Mouse (Mus musculus) myocyte (in vitro differentiated cells): ENCODE data around the gene Tmem219. TPM values are rescaled to one million over a fixed set of nuclear protein-coding genes. Genes with fewer than 3 reads are reported as not detected.
"Not testable (repeated sequence)": the region's sequence is repeated elsewhere in the genome, so short reads cannot be mapped to it uniquely, and the experiment has no call there.

ENCODE experiments used
- H3K27me3 ChIP-seq: one replicate; pipeline ENCODE4 v1.6.1; 2011; ENCODE audit not compliant: control insufficient read depth, insufficient read depth, insufficient read length
- H3K36me3 ChIP-seq: one replicate; pipeline ENCODE4 v1.6.1; 2011; ENCODE audit not compliant: control insufficient read depth, insufficient read depth
- H3K4me2 ChIP-seq: one replicate; pipeline ENCODE4 v1.6.1; 2011; ENCODE audit warnings: low read depth, control low read depth
- H3K4me3 ChIP-seq: one replicate; pipeline ENCODE4 v1.5.1; 2011; ENCODE audit warnings: mild to moderate bottlenecking, control low read depth, moderate library complexity
- H3K79me2 ChIP-seq: one replicate; pipeline ENCODE4 v1.6.1; 2011; ENCODE audit not compliant: control insufficient read depth, insufficient read depth
- H3ac ChIP-seq: one replicate; pipeline ENCODE4 v1.6.1; 2011; ENCODE audit not compliant: control insufficient read depth, insufficient read length
- CEBPB ChIP-seq: IDR thresholded peaks from 2 replicates; pipeline ENCODE4 v1.6.1; 2011; ENCODE audit warnings: mild to moderate bottlenecking, moderate library complexity; ENCODE audit not compliant: poor library complexity, insufficient read depth, severe bottlenecking
- E2F4 ChIP-seq: IDR thresholded peaks from one replicate; pipeline ENCODE4 v1.6.1; 2011; ENCODE audit warnings: mild to moderate bottlenecking, control low read depth, moderate library complexity; ENCODE audit not compliant: insufficient read depth
- MAX ChIP-seq: IDR thresholded peaks from one replicate; pipeline ENCODE4 v1.6.1; 2011; ENCODE audit warnings: low read depth, mild to moderate bottlenecking, control low read depth
- MYOD1 ChIP-seq, 3 experiments: IDR thresholded peaks; one replicate each; pipeline ENCODE4 v1.6.1; 2011; ENCODE audit warnings: control low read depth in 2 of 3, low read depth in 2 of 3, mild to moderate bottlenecking in 2 of 3, moderate library complexity in 1 of 3; ENCODE audit not compliant: insufficient read length in 2 of 3, control insufficient read depth in 1 of 3
- MYOG ChIP-seq, 3 experiments: IDR thresholded peaks; one replicate each; pipeline ENCODE4 v1.6.1; 2011; ENCODE audit warnings: control low read depth in 2 of 3, low read depth in 2 of 3, mild to moderate bottlenecking in 2 of 3; ENCODE audit not compliant: insufficient read length in 2 of 3, control insufficient read depth in 1 of 3, insufficient read depth in 1 of 3
- POLR2A ChIP-seq: IDR thresholded peaks from one replicate; pipeline ENCODE4 v1.6.1; 2011; ENCODE audit warnings: low read depth, mild to moderate bottlenecking, control low read depth, moderate library complexity; ENCODE audit not compliant: insufficient read length
- POLR2AphosphoS2 ChIP-seq: IDR thresholded peaks from one replicate; pipeline ENCODE4 v1.6.1; 2011; ENCODE audit warnings: low read depth, control low read depth; ENCODE audit not compliant: insufficient read length
- REST ChIP-seq: IDR thresholded peaks from one replicate; pipeline ENCODE4 v1.6.1; 2011; ENCODE audit warnings: mild to moderate bottlenecking, control low read depth, moderate library complexity; ENCODE audit not compliant: insufficient read depth, insufficient read length
- SRF ChIP-seq: IDR thresholded peaks from one replicate; pipeline ENCODE4 v1.6.1; 2011; ENCODE audit warnings: low read depth; ENCODE audit not compliant: control insufficient read depth, insufficient read length
- TCF12 ChIP-seq: IDR thresholded peaks from one replicate; pipeline ENCODE4 v1.6.1; 2011; ENCODE audit warnings: mild to moderate bottlenecking, control low read depth; ENCODE audit not compliant: poor library complexity, insufficient read depth, severe bottlenecking
- TCF3 ChIP-seq: IDR thresholded peaks from one replicate; pipeline ENCODE4 v1.6.1; 2011; ENCODE audit warnings: low read depth, control low read depth; ENCODE audit not compliant: insufficient read length
- USF1 ChIP-seq: IDR thresholded peaks from one replicate; pipeline ENCODE4 v1.6.1; 2011; ENCODE audit warnings: low read depth, mild to moderate bottlenecking, control low read depth, moderate library complexity
- polyA plus RNA-seq: library from polyadenylated mRNA; unstranded; fragments of >200 nt; fragmentation: generic; extraction: Trizol; gene quantifications from one replicate; pipeline ENCODE4 v1.2.1, GENCODE M21; 2012; ENCODE audit warnings: missing spikeins

Gene Tmem219
- polyA plus RNA-seq, 1 experiment: 34.1 TPM

GRCm38 (mm10) chr7:126928384-126929037, 5.8 kb upstream of the Tmem219 start, which contains the start of gene Kctd13:
TSS of gene Kctd13 (plus strand) at chr7:126928879.
- peak in 1 of 3 experiments; percentile 1 for TF ChIP-seq MYOD1 (IDR thresholded peaks at IDR 0.05; ENCODE audit: control insufficient read depth in 1 of 3, insufficient read length in 2 of 3, low read depth in 2 of 3)
- no peak for TF ChIP-seq TCF12
- TF ChIP-seq USF1: no peak
- no peak for TF ChIP-seq MYOG (IDR thresholded peaks at IDR 0.05; ENCODE audit: control insufficient read depth in 1 of 3, insufficient read depth in 1 of 3, insufficient read length in 2 of 3, low read depth in 2 of 3)
- TF ChIP-seq MAX: no peak
- no peak for TF ChIP-seq E2F4
- TF ChIP-seq POLR2AphosphoS2: peak; percentile 68
- no peak for TF ChIP-seq TCF3
- TF ChIP-seq CEBPB: no peak
- no peak for TF ChIP-seq SRF
- TF ChIP-seq POLR2A: peak; percentile 67
- no peak for TF ChIP-seq REST
- Histone ChIP-seq H3K4me2 (peak within 1 kb of the TSS; percentile 99), H3K27me3 (no peaks in the 10 kb centered on the region), H3K79me2 (no peaks in the 10 kb centered on the region), H3K36me3 (no peaks in the 10 kb centered on the region), H3K4me3 (peak within 1 kb of the TSS; percentile 65), H3ac (peak within 1 kb of the TSS; percentile 64)

- TF ChIP-seq TCF3: no peak
- no peak for TF ChIP-seq TCF12
- TF ChIP-seq POLR2A: no peak
- TF ChIP-seq POLR2AphosphoS2: no peak
- TF ChIP-seq SRF: no peak
- TF ChIP-seq REST: no peak
- no peak for TF ChIP-seq USF1
- TF ChIP-seq MAX: no peak
- no peak for TF ChIP-seq E2F4
- no peak for TF ChIP-seq CEBPB
- no peak for TF ChIP-seq MYOD1 (IDR thresholded peaks at IDR 0.05; ENCODE audit: control insufficient read depth in 1 of 3, insufficient read length in 2 of 3, low read depth in 2 of 3)
- no peak for TF ChIP-seq MYOG (IDR thresholded peaks at IDR 0.05; ENCODE audit: control insufficient read depth in 1 of 3, insufficient read depth in 1 of 3, insufficient read length in 2 of 3, low read depth in 2 of 3)
- H3K36me3 ChIP-seq: no peaks in the 10 kb centered on the region
- H3K4me3 ChIP-seq: no peak overlapping the region
- no peaks in the 10 kb centered on the region for H3K79me2 ChIP-seq
- H3ac ChIP-seq: no peak overlapping the region
- no peaks in the 10 kb centered on the region for H3K27me3 ChIP-seq
- H3K4me2 ChIP-seq: no peak overlapping the region
These were observed 3.6 kb upstream of the Tmem219 start for GRCm38 (mm10) chr7:126926299-126926698.

GRCm38 (mm10) chr7:126923999-126924398, 1.3 kb upstream of the Tmem219 start:
- no peak overlapping the region for H3ac ChIP-seq
- no peaks in the 10 kb centered on the region for H3K27me3 ChIP-seq
- H3K4me3 ChIP-seq: no peak overlapping the region
- no peak overlapping the region for H3K4me2 ChIP-seq
- no peaks in the 10 kb centered on the region for H3K79me2 ChIP-seq
- no peaks in the 10 kb centered on the region for H3K36me3 ChIP-seq
- TF ChIP-seq TCF12 (no peak), MAX (no peak), TCF3 (no peak), MYOG (IDR thresholded peaks at IDR 0.05; ENCODE audit: control insufficient read depth in 1 of 3, insufficient read depth in 1 of 3, insufficient read length in 2 of 3, low read depth in 2 of 3) (no peak), E2F4 (no peak), SRF (no peak), REST (no peak), USF1 (no peak), CEBPB (no peak), POLR2AphosphoS2 (no peak), MYOD1 (IDR thresholded peaks at IDR 0.05; ENCODE audit: control insufficient read depth in 1 of 3, insufficient read length in 2 of 3, low read depth in 2 of 3) (no peak), POLR2A (no peak)

GRCm38 (mm10) chr7:126921563-126921962, 1.2 kb downstream of the Tmem219 start:
- TF ChIP-seq SRF: no peak
- no peak overlapping the region for H3K4me3 ChIP-seq
- no peak overlapping the region for H3K4me2 ChIP-seq
- no peaks in the 10 kb centered on the region for H3K79me2 ChIP-seq
- H3ac ChIP-seq: no peak overlapping the region
- no peaks in the 10 kb centered on the region for H3K36me3 ChIP-seq
- H3K27me3 ChIP-seq: no peaks in the 10 kb centered on the region

- H3K27me3 ChIP-seq: peaks cover 5% of the 10 kb centered on the region
- no peaks in the 10 kb centered on the region for H3K36me3 ChIP-seq
- TF ChIP-seq POLR2A: no peak
- TF ChIP-seq TCF12: no peak
- no peak for TF ChIP-seq REST
- TF ChIP-seq USF1: no peak
- no peak for TF ChIP-seq MYOD1 (IDR thresholded peaks at IDR 0.05; ENCODE audit: control insufficient read depth in 1 of 3, insufficient read length in 2 of 3, low read depth in 2 of 3)
- no peak for TF ChIP-seq TCF3
- no peak for TF ChIP-seq MAX
- no peak for TF ChIP-seq MYOG (IDR thresholded peaks at IDR 0.05; ENCODE audit: control insufficient read depth in 1 of 3, insufficient read depth in 1 of 3, insufficient read length in 2 of 3, low read depth in 2 of 3)
- TF ChIP-seq CEBPB: no peak
- no peak for TF ChIP-seq SRF
- TF ChIP-seq POLR2AphosphoS2: no peak
- no peak overlapping the region for H3K4me3 ChIP-seq
- H3K79me2 ChIP-seq: no peaks in the 10 kb centered on the region
- no peak overlapping the region for H3K4me2 ChIP-seq
- H3ac ChIP-seq: no peak overlapping the region
These were observed 2.7 kb downstream of the Tmem219 start for GRCm38 (mm10) chr7:126919973-126920372.

- not testable (repeated sequence) for H3K79me2 ChIP-seq, H3K36me3 ChIP-seq, H3K27me3 ChIP-seq, H3K4me2 ChIP-seq, H3ac ChIP-seq, H3K4me3 ChIP-seq
These were observed 4.4 kb downstream of the Tmem219 start for GRCm38 (mm10) chr7:126918356-126918755.
